Mouse (Mus musculus) CH12.LX (cell line): Measurements from ENCODE around the gene Rab11fip3. TPM values are rescaled to one million over a fixed set of nuclear protein-coding genes. Genes with fewer than 3 reads are reported as not detected.

Source experiments
- DNase-seq: peaks from one replicate; pipeline ENCODE4 v3.0.0-alpha.2; 2013; ENCODE audit errors: extremely low read depth
- H3K27ac ChIP-seq: 2 replicates; pipeline ENCODE4 v1.5.1; 2012; ENCODE audit warnings: low read depth, mild to moderate bottlenecking, control low read depth, moderate library complexity; ENCODE audit not compliant: insufficient read depth
- H3K27me3 ChIP-seq: replicated peaks from 2 replicates; pipeline ENCODE3; 2012; ENCODE audit warnings: inconsistent platforms
- H3K36me3 ChIP-seq, 2 experiments: replicated peaks in 1 of 2; 2 replicates each; pipeline versions ENCODE3 to v1.6.1; 2012; ENCODE audit warnings: inconsistent platforms in 1 of 2, low read length in 1 of 2, mild to moderate bottlenecking in 1 of 2, mixed read lengths in 1 of 2, moderate library complexity in 1 of 2; ENCODE audit not compliant: control insufficient read depth in 1 of 2, insufficient read depth in 1 of 2
- H3K4me1 ChIP-seq, 2 experiments: 2 replicates each; pipeline ENCODE4 v1.6.1; 2012; ENCODE audit warnings: inconsistent platforms in 1 of 2, moderate library complexity in 1 of 2; ENCODE audit not compliant: insufficient read depth in 2 of 2, control insufficient read depth in 1 of 2
- H3K4me2 ChIP-seq: 2 replicates; pipeline ENCODE4 v1.6.1; 2012; ENCODE audit warnings: low read depth, mild to moderate bottlenecking, control low read depth; ENCODE audit not compliant: poor library complexity, insufficient read depth, severe bottlenecking
- H3K4me3 ChIP-seq, 3 experiments: fragments of 150-350 bp in 1 of 3; sonication (generic) in 1 of 3; replicated peaks in 1 of 3; 2 replicates each; pipeline versions ENCODE3 to v1.5.1; 2011 to 2012; ENCODE audit warnings: low read depth in 2 of 3, low read length in 2 of 3, mild to moderate bottlenecking in 2 of 3, moderate library complexity in 2 of 3, control low read depth in 1 of 3, improper control_type of control experiment in 1 of 3, inconsistent platforms in 1 of 3, mixed read lengths in 1 of 3; ENCODE audit not compliant: poor library complexity in 1 of 3
- H3K79me2 ChIP-seq: replicated peaks from 2 replicates; pipeline ENCODE4 v1.6.1; 2012; ENCODE audit warnings: mild to moderate bottlenecking, moderate library complexity; ENCODE audit not compliant: control insufficient read depth, poor library complexity, insufficient read depth, severe bottlenecking; ENCODE audit errors: extremely low read depth
- H3K9ac ChIP-seq: 2 replicates; pipeline ENCODE4 v1.6.1; 2012; ENCODE audit warnings: low read depth, mild to moderate bottlenecking, control low read depth, moderate library complexity; ENCODE audit not compliant: insufficient read depth
- H3K9me3 ChIP-seq: replicated peaks from 2 replicates; pipeline ENCODE3; 2012; ENCODE audit warnings: low read length, inconsistent platforms, mixed read lengths
- BHLHE40 ChIP-seq: IDR thresholded peaks from 2 replicates; pipeline ENCODE4 v1.6.1; 2011; ENCODE audit warnings: mild to moderate bottlenecking, low read depth, low read length, improper control_type of control experiment
- CHD1 ChIP-seq: IDR thresholded peaks from 2 replicates; pipeline ENCODE4 v1.6.1; 2012; ENCODE audit warnings: low read depth, low read length, improper control_type of control experiment, inconsistent platforms
- ETS1 ChIP-seq: conservative IDR thresholded peaks from 2 replicates; pipeline ENCODE4 v1.6.1; 2012; ENCODE audit warnings: low read depth, mild to moderate bottlenecking, inconsistent platforms, low read length, improper control_type of control experiment, moderate library complexity
- MAFK ChIP-seq: IDR thresholded peaks from 2 replicates; pipeline ENCODE4 v1.6.1; 2011; ENCODE audit warnings: low read length, improper control_type of control experiment; ENCODE audit not compliant: insufficient replicate concordance
- MAX ChIP-seq: IDR thresholded peaks from 2 replicates; pipeline ENCODE4 v1.6.1; 2011; ENCODE audit warnings: low read length, improper control_type of control experiment
- MAZ ChIP-seq: IDR thresholded peaks from 2 replicates; pipeline ENCODE4 v1.6.1; 2012; ENCODE audit warnings: low read depth, mild to moderate bottlenecking, inconsistent platforms, low read length, improper control_type of control experiment, moderate library complexity
- NRF1 ChIP-seq: IDR thresholded peaks from 2 replicates; pipeline ENCODE4 v1.6.1; 2014; ENCODE audit warnings: low read depth, mild to moderate bottlenecking, inconsistent platforms, low read length, improper control_type of control experiment, moderate library complexity
- RAD21 ChIP-seq: IDR thresholded peaks from 2 replicates; pipeline ENCODE4 v1.6.1; 2011; ENCODE audit warnings: low read depth, mild to moderate bottlenecking, low read length, improper control_type of control experiment, moderate library complexity
- RCOR1 ChIP-seq: conservative IDR thresholded peaks from 2 replicates; pipeline ENCODE4 v1.6.1; 2012; ENCODE audit warnings: low read depth, mild to moderate bottlenecking, inconsistent platforms, low read length, improper control_type of control experiment
- SMC3 ChIP-seq: IDR thresholded peaks from 2 replicates; pipeline ENCODE4 v1.6.1; 2011; ENCODE audit warnings: low read depth, low read length, improper control_type of control experiment
- USF1 ChIP-seq: IDR thresholded peaks from 2 replicates; pipeline ENCODE4 v1.6.1; 2014; ENCODE audit warnings: low read depth, mild to moderate bottlenecking, inconsistent platforms, low read length, improper control_type of control experiment
- ZC3H11A ChIP-seq: IDR thresholded peaks from 2 replicates; pipeline ENCODE4 v1.6.1; 2012; ENCODE audit warnings: low read depth, mild to moderate bottlenecking, inconsistent platforms, low read length, improper control_type of control experiment
- ZKSCAN1 ChIP-seq: IDR thresholded peaks from 2 replicates; pipeline ENCODE4 v1.6.1; 2012; ENCODE audit warnings: low read depth, inconsistent platforms, low read length, improper control_type of control experiment, borderline replicate concordance
- ZMIZ1 ChIP-seq: IDR thresholded peaks from 2 replicates; pipeline ENCODE4 v1.6.1; 2012; ENCODE audit warnings: low read depth, mild to moderate bottlenecking, inconsistent platforms, low read length, improper control_type of control experiment
- ZNF384 ChIP-seq: IDR thresholded peaks from 2 replicates; pipeline ENCODE4 v1.6.1; 2012; ENCODE audit warnings: low read depth, low read length, improper control_type of control experiment, inconsistent platforms
- dilution Hi-C: fragments of 300-500 bp; cut with MboI; formaldehyde crosslinking; loops from 2 replicates; pipeline ENCODE4 v1.14.3; 2020; ENCODE audit warnings: low sequenced_read_pairs; ENCODE audit not compliant: extremely low pct_unique_long_range_greater_than_20kb, extremely low pct_ligation_motif_present
- in situ Hi-C: fragments of 300-500 bp; cut with MboI; formaldehyde crosslinking; loops from 3 replicates; pipeline ENCODE4 v1.14.3; 2019; ENCODE audit warnings: low sequenced_read_pairs, low pct_ligation_motif_present, low pct_unique_long_range_greater_than_20kb, mixed read lengths
- polyA plus RNA-seq: library from polyadenylated mRNA; unstranded; fragments of >175 nt; gene quantifications from 2 replicates; pipeline ENCODE4 v1.2.1, GENCODE M21; 2012; ENCODE audit warnings: low read depth; ENCODE audit not compliant: insufficient read length
- total RNA-seq, 2 experiments: library from RNA; depleted of rRNA; stranded (reverse); fragments of 300-350 nt in 1 of 2; fragments of >200 nt in 1 of 2; gene quantifications; 2 replicates each; pipeline ENCODE4 v1.2.3; 2012 to 2014

The Rab11fip3 gene
- total and polyA plus RNA-seq, 3 experiments = 3.5 to 7.6 (median 4.6) TPM

DNA sequence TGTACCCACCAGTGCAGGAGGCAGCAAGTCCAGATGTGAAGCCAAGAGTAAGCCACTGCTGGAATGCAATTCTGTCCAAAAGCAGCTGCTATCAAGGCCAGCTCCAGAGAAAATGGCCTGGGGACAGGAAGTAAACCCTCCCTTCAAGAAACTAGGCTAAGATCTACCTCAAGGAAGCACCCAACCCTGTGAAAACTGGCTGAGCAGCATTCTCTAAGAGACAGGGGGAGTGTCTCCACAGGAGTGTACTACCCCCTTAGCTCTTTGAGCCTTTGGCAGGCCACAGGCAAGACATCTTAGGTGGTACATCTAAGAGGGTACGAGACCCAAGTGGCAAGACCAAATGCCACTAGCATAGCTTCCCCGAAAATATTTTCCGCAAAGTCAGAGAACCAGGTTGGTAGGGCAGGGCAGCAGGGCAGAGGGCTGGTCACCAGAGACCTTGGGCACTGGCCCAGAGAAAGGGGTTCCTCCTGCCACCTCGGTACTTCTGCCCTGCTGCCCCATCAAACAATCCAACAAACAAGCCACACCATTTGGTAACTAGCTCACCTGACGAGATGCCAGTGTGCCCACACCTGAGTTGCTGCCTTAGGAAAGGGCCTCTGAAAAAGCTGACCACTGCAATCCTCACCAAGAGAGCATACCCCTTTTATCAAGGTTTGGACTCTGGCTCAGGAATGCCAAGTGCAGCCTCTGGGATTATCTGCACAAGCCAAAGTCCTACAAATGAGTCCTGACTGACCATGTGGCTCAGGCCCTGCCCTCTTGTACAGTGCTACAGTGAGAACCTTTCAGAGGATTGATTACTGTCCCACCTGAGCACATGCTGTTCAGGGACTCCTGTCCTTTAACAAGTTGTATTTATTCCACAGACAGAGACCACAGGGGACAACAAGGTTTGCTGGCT is 89.3 kb downstream of the Rab11fip3 start:
- no peaks in the 10 kb centered on the region for H3K27me3 ChIP-seq
- H3K9ac ChIP-seq = no peak overlapping the region
- in situ Hi-C loops = no loop called here
- TF ChIP-seq MAZ (no peak), MAFK (no peak), ZC3H11A (no peak), BHLHE40 (no peak), ZMIZ1 (no peak), RAD21 (no peak), CHD1 (no peak), ZNF384 (no peak), ZKSCAN1 (no peak), ETS1 (no peak), NRF1 (no peak), RCOR1 (no peak), SMC3 (no peak), MAX (no peak)
- DNase-seq = no peak
- no peak overlapping the region for H3K4me2 ChIP-seq
- H3K27ac ChIP-seq = no peak overlapping the region
- H3K9me3 ChIP-seq = no peaks in the 10 kb centered on the region
- H3K36me3 ChIP-seq = peaks cover 0 to 31% of the 10 kb centered on the region in 2 experiments
- dilution Hi-C loops = no loop called here
- H3K4me1 ChIP-seq = peaks cover 22 to 81% of the 10 kb centered on the region in 2 experiments
- H3K4me3 ChIP-seq = no peak overlapping the region
- peaks cover 4% of the 10 kb centered on the region for H3K79me2 ChIP-seq

DNA sequence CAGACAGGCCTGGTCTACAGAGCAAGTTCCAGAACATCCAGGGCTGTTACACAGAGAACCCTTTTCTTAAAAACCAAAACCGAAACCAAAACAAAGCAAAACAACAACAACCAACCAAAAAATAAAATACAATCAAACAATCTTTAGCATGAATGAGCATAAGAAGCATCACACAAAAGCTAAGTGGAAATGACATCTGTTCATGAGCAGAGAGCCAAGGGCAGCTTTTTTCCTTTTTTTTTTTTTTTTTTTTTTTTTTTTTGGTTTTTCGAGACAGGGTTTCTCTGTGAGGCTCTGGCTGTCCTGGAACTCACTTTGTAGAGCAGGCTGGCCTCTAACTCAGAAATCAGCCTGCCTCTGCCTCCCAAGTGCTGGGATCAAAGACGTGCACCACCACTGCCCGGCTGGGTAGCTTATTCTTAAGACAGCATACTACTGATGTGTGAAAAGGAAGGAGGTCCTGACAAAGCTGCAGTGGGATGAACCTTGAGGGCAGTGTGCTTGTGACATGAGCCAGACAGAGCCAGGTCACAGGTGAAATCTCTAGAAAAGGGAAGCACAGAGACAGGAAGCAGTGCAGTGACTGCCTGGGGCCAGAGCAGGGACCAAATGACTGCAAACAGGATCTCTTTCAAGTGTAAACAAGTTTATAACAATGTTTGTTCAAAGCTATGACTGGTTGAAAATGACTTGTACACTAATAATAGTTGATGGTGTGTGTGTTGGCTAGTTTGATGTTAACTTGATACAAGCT is 98.2 kb downstream of the Rab11fip3 start:
- peaks cover 0 to 22% of the 10 kb centered on the region in 2 experiments for H3K36me3 ChIP-seq
- no peak for TF ChIP-seq USF1
- peak; percentile 71 for TF ChIP-seq ZNF384
- TF ChIP-seq ETS1 = no peak
- no peak for TF ChIP-seq ZMIZ1
- TF ChIP-seq, all 38 proteins: peak for 1
- dilution Hi-C loops = no loop called here
- H3K9ac ChIP-seq = 0 out of 2 replicates have a peak overlapping the region, but pooled peaks have one; percentile 23
- peaks cover 20 to 52% of the 10 kb centered on the region in 2 experiments for H3K4me1 ChIP-seq
- in situ Hi-C loops = no loop called here
- no peaks in the 10 kb centered on the region for H3K9me3 ChIP-seq
- 0 out of 2 replicates have a peak, but pooled peaks cover 3% of the 10 kb centered on the region for H3K79me2 ChIP-seq
- no peak overlapping the region for H3K4me3 ChIP-seq
- DNase-seq = peak; percentile 43
- H3K27ac ChIP-seq = peak overlapping the region; percentile 35; the same call in 1 of the 2 replicates
- H3K4me2 ChIP-seq = peak overlapping the region; percentile 32; the same call in 1 of the 2 replicates
- no peaks in the 10 kb centered on the region for H3K27me3 ChIP-seq
